Mouse (Mus musculus): Measurements from ENCODE around the gene C1qtnf1. TPM values are rescaled to one million over a fixed set of nuclear protein-coding genes. Genes with fewer than 3 reads are reported as not detected.

C1qtnf1 gene
- polyA plus RNA-seq, 1 experiment from 2014 or later, result 7.1 TPM

DNA sequence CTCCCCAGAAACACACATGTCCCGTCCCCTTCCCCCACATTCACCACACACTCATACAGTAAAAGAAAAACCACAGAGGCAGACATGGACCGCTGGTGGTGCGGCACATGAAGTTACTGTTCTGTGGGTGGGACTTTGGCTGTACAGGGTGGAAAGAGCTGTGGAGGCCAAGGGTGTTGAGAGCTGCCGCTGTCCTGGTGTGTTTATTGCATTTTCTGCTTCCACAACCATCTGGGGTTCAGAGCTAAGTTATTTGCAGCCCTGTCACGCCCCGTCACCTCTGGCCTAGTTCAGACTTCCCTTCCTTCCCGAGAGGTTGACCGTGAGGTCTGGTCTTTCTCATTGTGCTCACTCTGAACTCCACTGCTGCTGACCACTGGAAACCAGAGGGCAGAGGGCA lies 31.0 kb downstream of the C1qtnf1 start:
- Histone ChIP-seq H3K36me3 (ENCODE audit: control insufficient read depth, insufficient read depth, low read length) (no peaks in the 10 kb centered on the region), H3K9ac (ENCODE audit: low read depth, low read length) (peak overlapping the region; percentile 45; the same call in 1 of the 2 replicates), H3K4me2 (ENCODE audit: low read depth, low read length) (peak overlapping the region; percentile 19), H3K9me3 (ENCODE audit: control insufficient read depth, low read length) (0 out of 2 replicates have a peak, but pooled peaks cover 3% of the 10 kb centered on the region), H3K4me3 (ENCODE audit: low read length) (0 out of 2 replicates have a peak overlapping the region, but pooled peaks have one; percentile 3), H3K27ac (ENCODE audit: low read length) (peak overlapping the region; percentile 61), H3K4me1 (ENCODE audit: control insufficient read depth, insufficient read depth, low read length) (peaks cover 8% of the 10 kb centered on the region), H3K27me3 (replicated peaks; ENCODE audit: control insufficient read depth, insufficient read depth, low read length) (no peaks in the 10 kb centered on the region)
- WGBS, result 27% methylated on average over 8 of the region's 8 CpGs
- peak; percentile 79 for ATAC-seq

DNA sequence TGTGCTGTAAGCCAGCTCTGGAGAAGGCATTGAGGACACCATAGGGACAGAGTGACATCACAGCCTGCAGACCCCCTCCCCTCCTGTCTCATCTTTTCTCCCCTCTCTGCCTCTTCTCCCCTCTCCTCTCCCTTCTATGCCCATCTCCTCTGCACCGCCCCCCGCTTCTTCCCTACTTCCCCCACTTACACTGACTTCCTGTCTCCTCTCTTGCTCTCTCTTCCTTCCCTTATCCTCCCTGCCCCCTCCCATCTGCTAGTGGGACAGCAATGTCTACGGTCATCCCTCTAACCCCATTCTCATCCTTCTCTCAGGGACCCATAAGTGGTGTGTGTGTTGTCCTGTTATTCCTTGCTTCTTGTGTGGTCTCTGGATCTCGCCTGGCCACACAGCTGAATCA lies 31.5 kb downstream of the C1qtnf1 start:
- Histone ChIP-seq H3K4me1 (ENCODE audit: control insufficient read depth, insufficient read depth, low read length) (peaks cover 8% of the 10 kb centered on the region), H3K9ac (ENCODE audit: low read depth, low read length) (peak overlapping the region; percentile 45; the same call in 1 of the 2 replicates), H3K36me3 (ENCODE audit: control insufficient read depth, insufficient read depth, low read length) (no peaks in the 10 kb centered on the region), H3K27me3 (replicated peaks; ENCODE audit: control insufficient read depth, insufficient read depth, low read length) (no peaks in the 10 kb centered on the region), H3K4me3 (ENCODE audit: low read length) (no peak overlapping the region), H3K27ac (ENCODE audit: low read length) (peak overlapping the region; percentile 61; the same call in 1 of the 2 replicates), H3K4me2 (ENCODE audit: low read depth, low read length) (peak overlapping the region; percentile 19), H3K9me3 (ENCODE audit: control insufficient read depth, low read length) (0 out of 2 replicates have a peak, but pooled peaks cover 3% of the 10 kb centered on the region)
- 69% methylated on average over 4 of the region's 4 CpGs for WGBS
- peak; percentile 42; the same call in 1 of the 2 replicates for ATAC-seq

DNA sequence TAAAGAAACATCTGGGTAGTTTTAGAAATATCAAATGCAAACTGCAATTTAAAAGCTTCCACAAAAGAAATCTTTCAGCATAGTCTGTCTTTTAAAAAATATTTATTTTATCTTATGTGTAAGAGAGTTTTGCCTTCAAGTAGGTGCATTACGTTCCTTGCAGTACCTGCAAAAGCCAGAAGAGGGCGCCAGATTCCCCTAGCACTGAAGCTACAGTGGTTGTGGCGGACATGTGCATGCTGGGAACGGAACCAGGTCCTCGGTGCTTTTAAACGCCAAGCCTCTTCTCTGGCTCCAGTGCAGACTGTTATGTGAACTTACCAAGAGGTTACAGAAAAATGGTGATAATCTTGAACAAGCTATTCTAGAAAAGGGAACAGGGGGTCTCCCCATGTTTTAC lies 32.3 kb downstream of the C1qtnf1 start:
- H3K27me3 ChIP-seq (replicated peaks; ENCODE audit: control insufficient read depth, insufficient read depth, low read length), result no peaks in the 10 kb centered on the region

DNA sequence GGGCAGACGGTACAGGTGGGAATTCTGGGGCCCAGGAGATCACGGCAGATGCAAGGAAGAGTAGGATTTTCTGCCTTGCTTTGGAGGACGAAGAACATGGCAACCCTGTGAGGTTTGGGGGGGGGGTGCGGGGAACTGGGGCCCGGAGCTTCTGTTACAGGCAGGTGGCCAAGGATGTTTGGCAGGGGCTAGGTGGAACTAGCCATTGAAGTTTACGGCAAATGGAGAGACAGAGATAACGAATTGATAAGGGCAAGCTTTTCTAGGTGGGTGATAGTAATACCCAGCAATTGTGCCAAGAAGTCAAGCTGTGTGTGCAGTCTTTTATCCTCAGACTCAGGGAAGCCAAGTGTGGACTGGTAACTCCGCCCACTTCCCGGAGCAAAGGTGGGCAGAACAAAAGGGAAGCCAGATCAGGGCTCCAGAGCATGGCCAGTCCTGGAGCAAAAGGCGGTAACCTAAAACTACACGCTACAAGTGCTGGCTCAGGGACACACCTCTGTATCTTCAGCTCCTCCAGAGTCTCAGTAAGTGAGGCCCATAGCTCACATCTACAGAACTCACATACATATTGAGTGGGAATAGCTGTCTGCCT lies 39.5 kb downstream of the C1qtnf1 start:
- H3K4me2 ChIP-seq (ENCODE audit: low read depth, low read length), result no peak overlapping the region
- peak; percentile 73 for ATAC-seq
- 47% methylated on average over 11 of the region's 11 CpGs for WGBS
- no peak overlapping the region for H3K4me3 ChIP-seq (ENCODE audit: low read length)
- H3K27ac ChIP-seq (ENCODE audit: low read length), result peak overlapping the region; percentile 89
- no peaks in the 10 kb centered on the region for H3K36me3 ChIP-seq (ENCODE audit: control insufficient read depth, insufficient read depth, low read length)
- H3K4me1 ChIP-seq (ENCODE audit: control insufficient read depth, insufficient read depth, low read length), result peaks cover 18% of the 10 kb centered on the region
- H3K27me3 ChIP-seq (replicated peaks; ENCODE audit: control insufficient read depth, insufficient read depth, low read length), result no peaks in the 10 kb centered on the region
- no peaks in the 10 kb centered on the region for H3K9me3 ChIP-seq (ENCODE audit: control insufficient read depth, low read length)
- H3K9ac ChIP-seq (ENCODE audit: low read depth, low read length), result no peak overlapping the region

More for the DNA sequence above, 32.3 kb downstream of the C1qtnf1 start:
- ATAC-seq, result no peak
- Histone ChIP-seq H3K36me3 (ENCODE audit: control insufficient read depth, insufficient read depth, low read length) (no peaks in the 10 kb centered on the region), H3K4me1 (ENCODE audit: control insufficient read depth, insufficient read depth, low read length) (peaks cover 8% of the 10 kb centered on the region), H3K27ac (ENCODE audit: low read length) (no peak overlapping the region), H3K4me3 (ENCODE audit: low read length) (no peak overlapping the region), H3K9ac (ENCODE audit: low read depth, low read length) (no peak overlapping the region), H3K4me2 (ENCODE audit: low read depth, low read length) (no peak overlapping the region), H3K9me3 (ENCODE audit: control insufficient read depth, low read length) (0 out of 2 replicates have a peak, but pooled peaks cover 3% of the 10 kb centered on the region)
- WGBS, result 64% methylated on average over 6 of the region's 6 CpGs

DNA sequence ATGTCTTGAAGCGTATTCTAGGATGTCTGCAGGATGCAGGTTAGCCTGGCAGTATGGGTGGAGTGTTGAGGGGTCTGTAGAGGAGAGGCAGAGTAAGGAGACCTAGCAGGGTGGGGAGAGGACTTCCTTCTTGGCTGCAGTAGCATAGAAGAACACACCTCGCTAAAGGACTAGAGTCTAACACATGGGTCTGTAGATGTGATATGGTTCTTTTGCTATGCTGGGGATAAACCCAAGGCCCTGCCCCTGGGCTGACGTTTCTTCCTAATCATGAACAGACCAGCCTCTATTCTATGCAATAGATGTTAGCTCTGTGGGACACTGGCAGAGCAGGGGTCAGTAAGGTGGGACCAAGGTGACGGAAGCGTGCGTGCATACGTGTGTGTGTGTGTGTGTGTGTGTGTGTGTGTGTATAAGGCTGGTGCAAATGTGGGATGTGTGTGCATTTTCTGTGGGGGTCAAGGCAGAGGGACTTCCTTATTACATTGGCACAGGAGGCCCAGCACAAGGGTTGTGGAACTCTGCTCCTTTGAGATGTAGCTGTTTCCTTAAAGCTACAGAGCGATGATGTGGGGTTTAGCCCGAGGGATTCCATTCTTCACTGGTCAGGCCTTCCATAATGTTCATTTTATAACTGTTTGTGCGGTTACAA lies 41.6 kb downstream of the C1qtnf1 start:
- peak overlapping the region; percentile 59 for H3K4me2 ChIP-seq (ENCODE audit: low read depth, low read length)
- H3K4me1 ChIP-seq (ENCODE audit: control insufficient read depth, insufficient read depth, low read length), result peaks cover 27% of the 10 kb centered on the region
- H3K4me3 ChIP-seq (ENCODE audit: low read length), result peak overlapping the region; percentile 32
- H3K27me3 ChIP-seq (replicated peaks; ENCODE audit: control insufficient read depth, insufficient read depth, low read length), result no peaks in the 10 kb centered on the region
- peak; percentile 79 for ATAC-seq
- peak overlapping the region; percentile 64 for H3K9ac ChIP-seq (ENCODE audit: low read depth, low read length)
- peak overlapping the region; percentile 99 for H3K27ac ChIP-seq (ENCODE audit: low read length)
- no peaks in the 10 kb centered on the region for H3K36me3 ChIP-seq (ENCODE audit: control insufficient read depth, insufficient read depth, low read length)
- WGBS, result 56% methylated on average over 10 of the region's 10 CpGs
- H3K9me3 ChIP-seq (ENCODE audit: control insufficient read depth, low read length), result no peaks in the 10 kb centered on the region

DNA sequence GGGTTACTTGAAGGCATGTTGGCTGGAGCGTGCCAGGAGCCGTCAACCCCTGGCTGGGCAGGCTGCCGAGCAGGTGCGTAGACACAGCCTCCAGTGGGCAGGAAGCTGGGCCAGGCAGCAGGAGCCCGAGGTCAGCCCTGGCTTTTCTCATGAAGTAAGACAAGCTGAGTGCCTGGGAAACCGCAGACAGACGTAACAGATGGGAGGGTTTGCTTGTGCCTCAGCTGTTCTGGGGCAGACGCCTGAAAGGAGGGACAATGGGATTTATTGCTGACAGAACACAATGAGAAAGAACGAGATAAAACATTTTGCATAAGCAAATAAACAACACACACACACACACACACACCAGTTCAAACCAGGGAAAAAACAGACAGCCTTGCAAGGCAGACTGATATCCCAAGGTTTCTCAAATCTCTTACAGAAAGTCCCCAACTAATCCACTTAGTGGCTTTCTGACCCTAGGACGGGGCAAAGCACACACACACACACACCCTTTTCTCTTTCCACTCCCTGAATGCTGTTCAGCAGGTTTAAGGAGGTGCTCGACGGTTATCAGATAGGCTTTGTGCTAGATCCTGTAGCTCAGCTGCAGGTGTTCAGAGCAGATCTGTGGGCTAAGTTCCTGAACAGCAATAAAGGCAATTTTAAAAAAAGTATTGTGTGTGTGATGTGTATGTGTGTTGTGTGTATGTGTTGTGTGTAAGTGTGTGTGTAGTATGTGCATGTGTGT lies 42.4 kb downstream of the C1qtnf1 start:
- 9% methylated on average over 12 of the region's 12 CpGs for WGBS
- peak; percentile 83 for ATAC-seq
- no peaks in the 10 kb centered on the region for H3K36me3 ChIP-seq (ENCODE audit: control insufficient read depth, insufficient read depth, low read length)
- peaks cover 35% of the 10 kb centered on the region for H3K4me1 ChIP-seq (ENCODE audit: control insufficient read depth, insufficient read depth, low read length)
- peak overlapping the region; percentile 59 for H3K4me2 ChIP-seq (ENCODE audit: low read depth, low read length)
- H3K27ac ChIP-seq (ENCODE audit: low read length), result peak overlapping the region; percentile 99
- peak overlapping the region; percentile 32 for H3K4me3 ChIP-seq (ENCODE audit: low read length)
- no peaks in the 10 kb centered on the region for H3K27me3 ChIP-seq (replicated peaks; ENCODE audit: control insufficient read depth, insufficient read depth, low read length)
- peak overlapping the region; percentile 64 for H3K9ac ChIP-seq (ENCODE audit: low read depth, low read length)
- H3K9me3 ChIP-seq (ENCODE audit: control insufficient read depth, low read length), result no peaks in the 10 kb centered on the region

DNA sequence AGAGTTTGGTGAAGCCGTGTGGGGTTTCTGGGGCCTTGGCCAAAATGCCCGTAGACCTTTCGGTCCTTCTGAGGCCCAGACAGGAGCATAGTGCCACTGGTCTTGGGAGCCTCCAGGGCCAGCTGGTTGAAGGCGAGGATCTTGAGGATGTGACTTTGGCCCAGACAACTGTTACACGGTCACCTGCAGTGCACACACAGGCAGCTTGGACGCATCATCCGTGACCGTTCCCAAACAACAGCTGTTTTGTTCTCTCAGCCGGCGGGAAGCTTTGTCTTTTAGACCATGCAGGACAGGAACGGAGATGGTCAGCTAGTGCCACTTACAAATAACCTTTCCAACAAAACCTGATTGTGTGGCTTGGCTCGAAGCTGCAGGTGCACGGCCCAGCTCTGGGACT lies 43.7 kb downstream of the C1qtnf1 start:
- ATAC-seq, result no peak
- H3K4me2 ChIP-seq (ENCODE audit: low read depth, low read length), result no peak overlapping the region

DNA sequence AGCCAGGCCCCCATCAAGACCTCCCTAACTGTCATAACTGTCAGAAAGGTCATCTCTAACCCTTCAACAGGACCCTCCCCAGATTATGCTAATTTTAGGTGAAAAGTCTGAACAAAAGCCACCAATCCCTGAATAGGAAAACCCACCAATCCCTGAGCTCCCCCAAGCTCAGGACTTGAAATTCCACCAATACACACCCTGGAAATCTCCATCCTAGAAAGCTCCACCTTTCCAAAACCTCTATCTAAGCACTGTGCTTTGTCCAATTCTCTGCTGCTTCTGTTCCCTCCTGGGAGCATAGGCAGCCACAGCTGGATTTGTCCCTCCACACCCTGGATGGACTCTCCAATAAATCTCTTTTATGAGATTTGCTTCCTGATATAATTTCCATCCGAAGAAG lies 45.2 kb downstream of the C1qtnf1 start:
- Histone ChIP-seq H3K36me3 (ENCODE audit: control insufficient read depth, insufficient read depth, low read length) (no peaks in the 10 kb centered on the region), H3K4me1 (ENCODE audit: control insufficient read depth, insufficient read depth, low read length) (peaks cover 45% of the 10 kb centered on the region), H3K9me3 (ENCODE audit: control insufficient read depth, low read length) (no peaks in the 10 kb centered on the region), H3K27ac (ENCODE audit: low read length) (peak overlapping the region; percentile 30; the same call in 1 of the 2 replicates), H3K9ac (ENCODE audit: low read depth, low read length) (no peak overlapping the region), H3K4me2 (ENCODE audit: low read depth, low read length) (no peak overlapping the region), H3K4me3 (ENCODE audit: low read length) (no peak overlapping the region), H3K27me3 (replicated peaks; ENCODE audit: control insufficient read depth, insufficient read depth, low read length) (no peaks in the 10 kb centered on the region)
- 38% methylated on average over 1 of the region's 1 CpGs for WGBS
- ATAC-seq, result no peak

More for the DNA sequence above, 43.7 kb downstream of the C1qtnf1 start:
- Histone ChIP-seq H3K27me3 (replicated peaks; ENCODE audit: control insufficient read depth, insufficient read depth, low read length) (no peaks in the 10 kb centered on the region), H3K4me3 (ENCODE audit: low read length) (no peak overlapping the region), H3K36me3 (ENCODE audit: control insufficient read depth, insufficient read depth, low read length) (no peaks in the 10 kb centered on the region), H3K9ac (ENCODE audit: low read depth, low read length) (no peak overlapping the region), H3K4me1 (ENCODE audit: control insufficient read depth, insufficient read depth, low read length) (peaks cover 36% of the 10 kb centered on the region), H3K27ac (ENCODE audit: low read length) (peak overlapping the region; percentile 50), H3K9me3 (ENCODE audit: control insufficient read depth, low read length) (no peaks in the 10 kb centered on the region)
- WGBS, result 67% methylated on average over 13 of the region's 13 CpGs

DNA sequence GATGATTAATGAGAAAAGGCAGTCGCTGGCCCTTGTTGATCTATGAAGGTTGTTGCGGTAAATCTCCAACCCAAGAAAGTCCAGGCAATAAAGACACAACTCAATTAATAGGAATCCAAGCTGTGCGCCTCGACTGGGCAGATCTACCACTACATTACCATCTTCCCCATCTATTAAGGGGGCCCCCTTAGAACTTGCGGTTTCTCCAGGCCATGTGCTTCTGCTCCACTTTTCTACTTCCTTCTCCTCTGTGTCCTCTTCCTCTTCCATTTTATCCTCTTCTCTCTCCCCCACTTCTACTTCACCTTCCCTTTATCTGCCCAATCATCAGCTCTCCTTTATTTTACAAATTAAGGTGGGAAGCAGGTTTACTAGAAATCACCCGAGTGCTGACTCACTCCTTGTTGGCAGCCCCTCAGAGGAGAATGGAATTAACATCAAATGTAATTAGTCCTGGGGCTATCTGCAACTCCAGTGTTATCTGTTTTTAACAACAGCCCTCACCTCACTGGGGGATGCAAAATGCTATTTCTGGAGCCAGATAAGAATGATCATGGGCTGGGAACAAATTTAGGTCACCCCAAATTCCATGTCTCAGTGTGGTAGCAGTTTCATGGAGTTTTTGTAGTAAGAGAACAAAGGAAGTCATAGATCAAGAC lies 46.0 kb downstream of the C1qtnf1 start:
- 67% methylated on average over 6 of the region's 6 CpGs for WGBS
- no peak overlapping the region for H3K4me2 ChIP-seq (ENCODE audit: low read depth, low read length)
- H3K27ac ChIP-seq (ENCODE audit: low read length), result no peak overlapping the region
- H3K4me1 ChIP-seq (ENCODE audit: control insufficient read depth, insufficient read depth, low read length), result peaks cover 48% of the 10 kb centered on the region
- H3K4me3 ChIP-seq (ENCODE audit: low read length), result no peak overlapping the region
- H3K27me3 ChIP-seq (replicated peaks; ENCODE audit: control insufficient read depth, insufficient read depth, low read length), result no peaks in the 10 kb centered on the region
- H3K36me3 ChIP-seq (ENCODE audit: control insufficient read depth, insufficient read depth, low read length), result no peaks in the 10 kb centered on the region
- H3K9ac ChIP-seq (ENCODE audit: low read depth, low read length), result no peak overlapping the region
- ATAC-seq, result no peak
- H3K9me3 ChIP-seq (ENCODE audit: control insufficient read depth, low read length), result no peaks in the 10 kb centered on the region

Measured in intestine, embryonic 16.5 days (tissue).